Mouse (Mus musculus): ENCODE measurements around the gene Hc. TPM values are rescaled to one million over a fixed set of nuclear protein-coding genes. Genes with fewer than 3 reads are reported as not detected.
A peak's percentile ranks its signal among the peaks of the same experiment; 100 is the strongest.

The Hc gene
- polyA plus RNA-seq, 1 experiment from 2014 or later, result 0.45 TPM

- 65% methylated on average over 4 of the region's 4 CpGs for WGBS
- Histone ChIP-seq H3K36me3 (ENCODE audit: insufficient read depth, low read length) (no peaks in the 10 kb centered on the region), H3K4me2 (replicated peaks; ENCODE audit: low read depth, low read length) (no peak overlapping the region), H3K4me3 (ENCODE audit: low read length) (no peak overlapping the region), H3K9me3 (ENCODE audit: low read length) (no peaks in the 10 kb centered on the region), H3K9ac (replicated peaks; ENCODE audit: low read length) (no peak overlapping the region), H3K27me3 (ENCODE audit: insufficient read depth, low read length) (no peaks in the 10 kb centered on the region), H3K27ac (ENCODE audit: low read length) (no peak overlapping the region), H3K4me1 (ENCODE audit: insufficient read depth, low read length) (no peaks in the 10 kb centered on the region)
- no peak for ATAC-seq (ENCODE audit: low FRiP score, low TSS enrichment)
Measured at GRCm38 (mm10) chr2:34953018-34953417, 108.2 kb downstream of the Hc start.

GRCm38 (mm10) chr2:34951469-34951868 is 109.8 kb downstream of the Hc start:
- ATAC-seq (ENCODE audit: low FRiP score, low TSS enrichment), result no peak
- Histone ChIP-seq H3K4me1 (ENCODE audit: insufficient read depth, low read length) (no peaks in the 10 kb centered on the region), H3K27me3 (ENCODE audit: insufficient read depth, low read length) (no peaks in the 10 kb centered on the region), H3K4me2 (replicated peaks; ENCODE audit: low read depth, low read length) (no peak overlapping the region), H3K36me3 (ENCODE audit: insufficient read depth, low read length) (no peaks in the 10 kb centered on the region), H3K27ac (ENCODE audit: low read length) (no peak overlapping the region), H3K9ac (replicated peaks; ENCODE audit: low read length) (no peak overlapping the region), H3K4me3 (ENCODE audit: low read length) (no peak overlapping the region), H3K9me3 (ENCODE audit: low read length) (no peaks in the 10 kb centered on the region)

- Histone ChIP-seq H3K4me3 (ENCODE audit: low read length) (no peak overlapping the region), H3K9me3 (ENCODE audit: low read length) (no peaks in the 10 kb centered on the region), H3K36me3 (ENCODE audit: insufficient read depth, low read length) (no peaks in the 10 kb centered on the region), H3K27me3 (ENCODE audit: insufficient read depth, low read length) (no peaks in the 10 kb centered on the region), H3K9ac (replicated peaks; ENCODE audit: low read length) (no peak overlapping the region), H3K4me2 (replicated peaks; ENCODE audit: low read depth, low read length) (no peak overlapping the region), H3K27ac (ENCODE audit: low read length) (no peak overlapping the region), H3K4me1 (ENCODE audit: insufficient read depth, low read length) (peaks cover 8% of the 10 kb centered on the region)
- WGBS, result 31% methylated on average over 2 of the region's 2 CpGs
- ATAC-seq (ENCODE audit: low FRiP score, low TSS enrichment), result no peak
Measured at GRCm38 (mm10) chr2:34948622-34949021, 112.6 kb downstream of the Hc start.

GRCm38 (mm10) chr2:34946046-34946445 is 115.2 kb downstream of the Hc start:
- no peak for ATAC-seq (ENCODE audit: low FRiP score, low TSS enrichment)
- peaks cover 9% of the 10 kb centered on the region for H3K4me1 ChIP-seq (ENCODE audit: insufficient read depth, low read length)
- no peaks in the 10 kb centered on the region for H3K27me3 ChIP-seq (ENCODE audit: insufficient read depth, low read length)
- no peak overlapping the region for H3K4me2 ChIP-seq (replicated peaks; ENCODE audit: low read depth, low read length)
- H3K36me3 ChIP-seq (ENCODE audit: insufficient read depth, low read length), result no peaks in the 10 kb centered on the region
- 72% methylated on average over 4 of the region's 4 CpGs for WGBS
- H3K4me3 ChIP-seq (ENCODE audit: low read length), result no peak overlapping the region
- no peak overlapping the region for H3K9ac ChIP-seq (replicated peaks; ENCODE audit: low read length)
- H3K27ac ChIP-seq (ENCODE audit: low read length), result no peak overlapping the region
- H3K9me3 ChIP-seq (ENCODE audit: low read length), result no peaks in the 10 kb centered on the region

GRCm38 (mm10) chr2:34945580-34945979 is 115.7 kb downstream of the Hc start:
- Histone ChIP-seq H3K9ac (replicated peaks; ENCODE audit: low read length) (no peak overlapping the region), H3K36me3 (ENCODE audit: insufficient read depth, low read length) (no peaks in the 10 kb centered on the region), H3K27ac (ENCODE audit: low read length) (no peak overlapping the region), H3K27me3 (ENCODE audit: insufficient read depth, low read length) (no peaks in the 10 kb centered on the region), H3K4me1 (ENCODE audit: insufficient read depth, low read length) (peaks cover 9% of the 10 kb centered on the region), H3K4me3 (ENCODE audit: low read length) (no peak overlapping the region), H3K4me2 (replicated peaks; ENCODE audit: low read depth, low read length) (no peak overlapping the region), H3K9me3 (ENCODE audit: low read length) (no peaks in the 10 kb centered on the region)
- 56% methylated on average over 4 of the region's 4 CpGs for WGBS
- no peak for ATAC-seq (ENCODE audit: low FRiP score, low TSS enrichment)

GRCm38 (mm10) chr2:34944761-34945160 is 116.5 kb downstream of the Hc start:
- Histone ChIP-seq H3K9me3 (ENCODE audit: low read length) (no peaks in the 10 kb centered on the region), H3K27me3 (ENCODE audit: insufficient read depth, low read length) (no peaks in the 10 kb centered on the region), H3K9ac (replicated peaks; ENCODE audit: low read length) (no peak overlapping the region), H3K27ac (ENCODE audit: low read length) (no peak overlapping the region), H3K4me3 (ENCODE audit: low read length) (no peak overlapping the region), H3K4me1 (ENCODE audit: insufficient read depth, low read length) (peaks cover 9% of the 10 kb centered on the region), H3K4me2 (replicated peaks; ENCODE audit: low read depth, low read length) (peak overlapping the region; percentile 14; the same call in 1 of the 2 replicates), H3K36me3 (ENCODE audit: insufficient read depth, low read length) (no peaks in the 10 kb centered on the region)
- peak; percentile 50; the same call in 1 of the 2 replicates for ATAC-seq (ENCODE audit: low FRiP score, low TSS enrichment)
- WGBS, result 23% methylated on average over 8 of the region's 8 CpGs

GRCm38 (mm10) chr2:34943556-34944120 is 117.6 kb downstream of the Hc start:
- H3K4me3 ChIP-seq (ENCODE audit: low read length), result no peak overlapping the region
- ATAC-seq (ENCODE audit: low FRiP score, low TSS enrichment), result 0 out of 2 replicates have a peak, but pooled peaks have one; percentile 16
- 53% methylated on average over 13 of the region's 13 CpGs for WGBS
- no peaks in the 10 kb centered on the region for H3K27me3 ChIP-seq (ENCODE audit: insufficient read depth, low read length)
- H3K9me3 ChIP-seq (ENCODE audit: low read length), result no peaks in the 10 kb centered on the region
- no peak overlapping the region for H3K9ac ChIP-seq (replicated peaks; ENCODE audit: low read length)
- no peak overlapping the region for H3K27ac ChIP-seq (ENCODE audit: low read length)
- peaks cover 9% of the 10 kb centered on the region for H3K4me1 ChIP-seq (ENCODE audit: insufficient read depth, low read length)
- no peak overlapping the region for H3K4me2 ChIP-seq (replicated peaks; ENCODE audit: low read depth, low read length)
- H3K36me3 ChIP-seq (ENCODE audit: insufficient read depth, low read length), result no peaks in the 10 kb centered on the region

GRCm38 (mm10) chr2:34941061-34941675 is 120.1 kb downstream of the Hc start:
- H3K4me1 ChIP-seq (ENCODE audit: insufficient read depth, low read length), result peaks cover 31% of the 10 kb centered on the region
- H3K4me3 ChIP-seq (ENCODE audit: low read length), result no peak overlapping the region
- no peak for ATAC-seq (ENCODE audit: low FRiP score, low TSS enrichment)
- H3K9me3 ChIP-seq (ENCODE audit: low read length), result no peaks in the 10 kb centered on the region
- no peak overlapping the region for H3K4me2 ChIP-seq (replicated peaks; ENCODE audit: low read depth, low read length)
- no peaks in the 10 kb centered on the region for H3K27me3 ChIP-seq (ENCODE audit: insufficient read depth, low read length)
- no peak overlapping the region for H3K9ac ChIP-seq (replicated peaks; ENCODE audit: low read length)
- H3K36me3 ChIP-seq (ENCODE audit: insufficient read depth, low read length), result no peaks in the 10 kb centered on the region
- H3K27ac ChIP-seq (ENCODE audit: low read length), result no peak overlapping the region
- WGBS, result 81% methylated on average over 11 of the region's 11 CpGs

GRCm38 (mm10) chr2:34940246-34940645 is 121.0 kb downstream of the Hc start:
- H3K9ac ChIP-seq (replicated peaks; ENCODE audit: low read length), result no peak overlapping the region
- no peak overlapping the region for H3K27ac ChIP-seq (ENCODE audit: low read length)
- 78% methylated on average over 5 of the region's 5 CpGs for WGBS
- no peaks in the 10 kb centered on the region for H3K36me3 ChIP-seq (ENCODE audit: insufficient read depth, low read length)
- no peak overlapping the region for H3K4me3 ChIP-seq (ENCODE audit: low read length)
- no peak for ATAC-seq (ENCODE audit: low FRiP score, low TSS enrichment)
- H3K4me1 ChIP-seq (ENCODE audit: insufficient read depth, low read length), result peaks cover 31% of the 10 kb centered on the region
- H3K4me2 ChIP-seq (replicated peaks; ENCODE audit: low read depth, low read length), result no peak overlapping the region
- H3K9me3 ChIP-seq (ENCODE audit: low read length), result no peaks in the 10 kb centered on the region
- no peaks in the 10 kb centered on the region for H3K27me3 ChIP-seq (ENCODE audit: insufficient read depth, low read length)

All from kidney, embryonic 16.5 days (tissue).